ENCODE assay signal across 7 mouse cellular contexts in genomic region chr11:113785406-113786171, GRCm38 (mm10). TPM values are rescaled to one million over a fixed set of nuclear protein-coding genes. Genes with fewer than 3 reads are reported as not detected.
DNase-seq lines count a peak whose midpoint lies in the region; ATAC-seq and TF ChIP-seq lines count a peak whose summit lies in the region.

No protein-coding gene starts in this region.

- peak; percentile 92 for ATAC-seq in embryonic facial prominence, embryonic 14.5 days (ENCODE audit: low read depth)
- ATAC-seq in liver, embryonic 13.5 days (ENCODE audit: low read depth), result peak; percentile 85
- peak; percentile 91 for ATAC-seq in neural tube, embryonic 13.5 days (ENCODE audit: low read depth)

- H3K4me2 ChIP-seq in embryonic facial prominence, embryonic 14.5 days (ENCODE audit: low read depth, low read length), result peak overlapping the region; percentile 64
- peak overlapping the region; percentile 61 for H3K4me2 ChIP-seq in liver, embryonic 13.5 days
- peak overlapping the region; percentile 53 for H3K4me2 ChIP-seq in neural tube, embryonic 13.5 days

- no peaks in the 10 kb centered on the region; the same call in 1 of the 2 replicates for H3K4me1 ChIP-seq in bone marrow, adult 2 months (ENCODE audit: control insufficient read depth, insufficient read depth, low read length)
- H3K4me1 ChIP-seq in embryonic facial prominence, embryonic 14.5 days (ENCODE audit: control insufficient read depth, insufficient read depth, low read length), result peaks cover 46% of the 10 kb centered on the region
- peaks cover 63% of the 10 kb centered on the region for H3K4me1 ChIP-seq in heart, embryonic 10.5 days
- H3K4me1 ChIP-seq in liver, embryonic 13.5 days (replicated peaks), result peaks cover 54% of the 10 kb centered on the region
- peaks cover 66% of the 10 kb centered on the region for H3K4me1 ChIP-seq in neural tube, embryonic 13.5 days (replicated peaks)

- peak overlapping the region; percentile 62 for H3K9ac ChIP-seq in embryonic facial prominence, embryonic 14.5 days (ENCODE audit: low read depth, low read length)
- peak overlapping the region; percentile 49; the same call in 1 of the 2 replicates for H3K9ac ChIP-seq in liver, embryonic 13.5 days
- H3K9ac ChIP-seq in neural tube, embryonic 13.5 days, result peak overlapping the region; percentile 68

- no peaks in the 10 kb centered on the region for H3K9me3 ChIP-seq in embryonic facial prominence, embryonic 14.5 days (ENCODE audit: control insufficient read depth, low read length)
- no peaks in the 10 kb centered on the region for H3K9me3 ChIP-seq in heart, embryonic 10.5 days
- no peaks in the 10 kb centered on the region for H3K9me3 ChIP-seq in liver, embryonic 13.5 days (replicated peaks)
- no peaks in the 10 kb centered on the region for H3K9me3 ChIP-seq in neural tube, embryonic 13.5 days

- no peaks in the 10 kb centered on the region for H3K36me3 ChIP-seq in embryonic facial prominence, embryonic 14.5 days (ENCODE audit: control insufficient read depth, insufficient read depth, low read length)
- no peaks in the 10 kb centered on the region for H3K36me3 ChIP-seq in heart, embryonic 10.5 days
- H3K36me3 ChIP-seq in liver, embryonic 13.5 days, result no peaks in the 10 kb centered on the region
- H3K36me3 ChIP-seq in neural tube, embryonic 13.5 days, result no peaks in the 10 kb centered on the region

- no peaks in the 10 kb centered on the region for H3K27me3 ChIP-seq in embryonic facial prominence, embryonic 14.5 days (replicated peaks; ENCODE audit: control insufficient read depth, insufficient read depth, low read length)
- H3K27me3 ChIP-seq in heart, embryonic 10.5 days (ENCODE audit: insufficient read depth, poor library complexity, severe bottlenecking), result no peaks in the 10 kb centered on the region
- no peaks in the 10 kb centered on the region for H3K27me3 ChIP-seq in liver, embryonic 13.5 days
- H3K27me3 ChIP-seq in neural tube, embryonic 13.5 days, result no peaks in the 10 kb centered on the region

- TF ChIP-seq POLR2A in bone marrow, adult 2 months (IDR thresholded peaks at IDR 0.05; ENCODE audit: borderline replicate concordance, control insufficient read depth, low read depth, low read length), result no peak

- 54% methylated on average over 19 of the region's 19 CpGs for WGBS in bone marrow, adult 2 months
- WGBS in embryonic facial prominence, embryonic 14.5 days, result 3% methylated on average over 17 of the region's 19 CpGs
- under 1% methylated on average over 19 of the region's 19 CpGs for WGBS in heart, embryonic 10.5 days
- whole genome bisulfite sequencing in liver, embryonic 13.5 days (ENCODE audit: insufficient replicate concordance), result 4% methylated on average over 19 of the region's 19 CpGs
- WGBS in neural tube, embryonic 13.5 days, result under 1% methylated on average over 19 of the region's 19 CpGs

- DNase-seq in embryonic facial prominence, embryonic 14.5 days (ENCODE audit: low spot score), result peak; percentile 95
- peak; percentile 95 for DNase-seq in heart, embryonic 10.5 days (ENCODE audit: low spot score)
- DNase-seq in kidney, postnatal 10 days, result peak; percentile 82
- DNase-seq in liver, embryonic 13.5 days, result peak; percentile 73
- DNase-seq in thymus, postnatal 25 days, result peak; percentile 55

- no peak overlapping the region for H3K4me3 ChIP-seq in bone marrow, adult 2 months (replicated peaks; ENCODE audit: control insufficient read depth, low read depth, low read length)
- peak overlapping the region; percentile 31 for H3K4me3 ChIP-seq in embryonic facial prominence, embryonic 14.5 days (ENCODE audit: low read depth, low read length)
- H3K4me3 ChIP-seq in heart, embryonic 10.5 days, result peak overlapping the region; percentile 56
- H3K4me3 ChIP-seq in liver, embryonic 13.5 days (replicated peaks), result peak overlapping the region; percentile 31
- peak overlapping the region; percentile 29 for H3K4me3 ChIP-seq in neural tube, embryonic 13.5 days

- peak overlapping the region; percentile 20; the same call in 1 of the 2 replicates for H3K27ac ChIP-seq in bone marrow, adult 2 months (ENCODE audit: control insufficient read depth, insufficient read depth, low read depth, low read length, poor library complexity)
- H3K27ac ChIP-seq in embryonic facial prominence, embryonic 14.5 days (replicated peaks; ENCODE audit: low read depth, low read length), result peak overlapping the region; percentile 98
- peak overlapping the region; percentile 89 for H3K27ac ChIP-seq in heart, embryonic 10.5 days
- peak overlapping the region; percentile 67 for H3K27ac ChIP-seq in liver, embryonic 13.5 days
- H3K27ac ChIP-seq in neural tube, embryonic 13.5 days (replicated peaks), result peak overlapping the region; percentile 97

- TF ChIP-seq CTCF in bone marrow, adult 2 months (IDR thresholded peaks at IDR 0.05; ENCODE audit: control insufficient read depth, insufficient read depth, low read length), result no peak

RNA-seq across cellular contexts. Expression of gene Cdc42ep4, which starts 33.9 kb away (rescaled TPM):
- 8.6 and 9.5 TPM in 2 replicates for polyA plus RNA-seq in bone marrow, adult 2 months (2011; ENCODE audit: insufficient read depth, insufficient read length, low replicate concordance, missing spikeins)
- polyA plus RNA-seq in embryonic facial prominence, embryonic 14.5 days (2014; fragmentation: Nextera tagmentation; extraction: Ambion mirVana), result 39.3 and 51.0 TPM in 2 replicates
- polyA plus RNA-seq in heart, embryonic 10.5 days (2016; fragmentation: Nextera tagmentation; extraction: Ambion mirVana), result 30.4 and 45.4 TPM in 2 replicates
- polyA plus RNA-seq in liver, embryonic 13.5 days (2015; fragmentation: Nextera tagmentation; extraction: Ambion mirVana), result 17.3 and 18.4 TPM in 2 replicates
- 54.6 and 58.9 TPM in 2 replicates for polyA plus RNA-seq in neural tube, embryonic 13.5 days (2015; fragmentation: Nextera tagmentation; extraction: Ambion mirVana)

Comparison
In these comparisons a context has a peak if more than half of its experiments do, and no peak if none do; other contexts are left out.
1. H3K27ac ChIP-seq: peak in every context shown above with its lines; median percentile 98 in embryonic facial prominence, embryonic 14.5 days; 97 in neural tube, embryonic 13.5 days; 89 in heart, embryonic 10.5 days; 67 in liver, embryonic 13.5 days; 20 in bone marrow, adult 2 months.